17 mouse cellular contexts compared by ENCODE assay signal in genomic region chr2:28576815-28577214, GRCm38 (mm10). TPM values are rescaled to one million over a fixed set of nuclear protein-coding genes. Genes with fewer than 3 reads are reported as not detected.
DNase-seq lines count a peak whose midpoint lies in the region.
"Had no signal": no experiment of that assay in that cellular context is flagged by ENCODE, and none has a peak within 500 bp of the region (broad histone marks: within the 10 kb centered on the region; RNA-seq: fewer than 3 reads in every experiment).

No protein-coding gene starts in this region.

- intact Hi-C loops in gastrocnemius, postnatal 36 days (cut with DNase I), result no loop called here

- DNase-seq in layer of hippocampus, adult 18-20 months (ENCODE audit: low spot score in 2 of 2), result peak; percentile 28 to 35
- DNase-seq in layer of hippocampus, adult 11-12 months (ENCODE audit: low spot score), result no peak
- DNase-seq in Muller cell, postnatal 12 days (ENCODE audit: inconsistent ontology term), result peak; percentile 93
- DNase-seq in brain, adult 2 months (ENCODE audit: low read depth, low spot score), result peak; percentile 22
- peak; percentile 36 to 38 for DNase-seq in layer of hippocampus, postnatal 36 days
- no peak for DNase-seq in gastrocnemius, postnatal 36 days
- no peak for DNase-seq in yolk sac, embryonic 10.5 days (ENCODE audit: low spot score)
- DNase-seq in embryo, embryonic 10.5 days (ENCODE audit: low spot score), result no peak
- DNase-seq: cerebellum, adult 9-10 months; forebrain, postnatal 0 days; heart, adult 18-20 months; kidney, postnatal 10 days; right cerebral cortex, adult 18-20 months; thymus, adult 18-20 months had no signal

RNA-seq across cellular contexts. Expression of gene Gtf3c5, which starts 6.7 kb away (rescaled TPM):
- total RNA-seq in layer of hippocampus, adult 18-20 months (2021), result 10 to 100 TPM; 19.6 to 20.5 TPM
- 10 to 100 TPM; 17.4 to 18.9 TPM for total RNA-seq in layer of hippocampus, postnatal 36 days (2021)
- total RNA-seq in gastrocnemius, postnatal 36 days (2021), result 1 to 10 TPM; 5.9 to 6.2 TPM

RNA-seq across cellular contexts. Expression of gene Cel, which starts 13.6 kb away (rescaled TPM):
- total RNA-seq in layer of hippocampus, adult 18-20 months (2021), result not detected
- total RNA-seq in layer of hippocampus, postnatal 36 days (2021), result not detected
- not detected for total RNA-seq in gastrocnemius, postnatal 36 days (2021)
- total RNA-seq: forebrain, postnatal 0 days; heart, adult 18-20 months; left cerebral cortex, adult 2 months; MEL had no signal

RNA-seq across cellular contexts. Expression of gene Gfi1b, which starts 45.0 kb away (rescaled TPM):
- total RNA-seq in layer of hippocampus, adult 18-20 months (2021), result not detected
- not detected for total RNA-seq in layer of hippocampus, postnatal 36 days (2021)
- total RNA-seq in gastrocnemius, postnatal 36 days (2021), result not detected
- total RNA-seq: forebrain, postnatal 0 days; gastrocnemius, adult 18-20 months; heart, adult 18-20 months; left cerebral cortex, adult 2 months had no signal

Comparison
In these comparisons a context has a peak if more than half of its experiments do, and no peak if none do; other contexts are left out.
1. DNase-seq: peak in layer of hippocampus, adult 18-20 months (2 of 2), Muller cell, postnatal 12 days (single experiment), brain, adult 2 months (single experiment) and layer of hippocampus, postnatal 36 days (2 of 2); none in layer of hippocampus, adult 11-12 months (single experiment), gastrocnemius, postnatal 36 days (0 of 2), yolk sac, embryonic 10.5 days (single experiment) and embryo, embryonic 10.5 days (single experiment).